Mouse (Mus musculus) retina, postnatal 1 day (tissue): ENCODE measurements around the gene Sik2.

Source experiments
- DNase-seq: peaks from one replicate; pipeline ENCODE4 v3.0.0-alpha.2; 2012

The Sik2 gene

DNA sequence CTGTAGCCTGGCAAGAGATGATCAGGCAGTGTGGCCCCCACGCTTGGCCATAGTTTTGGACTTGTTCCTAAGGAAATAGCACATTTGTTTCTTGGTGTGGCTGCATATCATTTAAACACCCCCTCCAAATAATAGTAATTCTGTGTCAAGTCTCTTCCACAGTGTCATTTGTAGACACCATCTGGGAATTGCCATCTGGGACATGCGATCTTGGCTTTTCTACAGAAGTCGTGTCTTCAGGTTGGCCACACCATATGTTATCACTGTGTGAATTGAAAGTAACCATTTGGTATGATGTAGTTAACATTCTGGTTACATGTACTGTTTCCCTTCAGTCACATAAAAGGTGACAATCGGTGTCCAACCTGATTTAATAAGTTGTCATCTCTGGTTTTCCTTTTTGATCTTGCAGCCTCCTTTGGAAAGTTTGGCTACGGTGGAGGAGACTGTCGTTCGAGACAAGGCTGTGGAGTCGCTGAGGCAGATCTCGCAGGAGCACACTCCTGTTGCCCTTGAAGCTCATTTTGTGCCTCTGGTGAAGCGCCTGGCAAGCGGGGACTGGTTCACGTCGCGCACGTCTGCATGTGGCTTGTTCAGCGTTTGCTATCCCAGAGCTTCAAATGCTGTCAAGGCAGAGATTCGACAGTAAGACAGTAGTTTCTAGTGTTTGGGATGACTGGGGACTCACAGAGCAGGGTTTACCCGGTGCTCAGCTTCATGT, 147.6 kb downstream of the Sik2 start:
- DNase-seq = no peak

DNA sequence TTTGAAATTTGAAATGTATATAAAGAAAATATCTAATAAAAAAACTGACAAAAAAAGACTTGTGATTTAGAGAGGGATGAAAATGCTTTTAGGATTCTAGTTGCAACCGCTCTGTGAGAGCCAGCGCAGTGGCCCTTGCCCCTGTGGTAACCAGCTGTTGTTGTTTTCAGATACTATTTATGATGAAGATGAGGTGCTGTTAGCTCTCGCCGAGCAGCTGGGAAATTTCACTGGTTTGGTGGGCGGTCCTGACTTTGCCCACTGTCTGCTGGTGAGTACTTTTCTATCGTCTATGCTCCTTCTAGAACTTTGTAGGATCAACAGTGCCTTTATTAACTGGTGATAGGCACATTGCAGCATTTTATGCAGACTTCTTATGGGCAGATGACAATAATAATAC, 150.2 kb downstream of the Sik2 start:
- no peak for DNase-seq

DNA sequence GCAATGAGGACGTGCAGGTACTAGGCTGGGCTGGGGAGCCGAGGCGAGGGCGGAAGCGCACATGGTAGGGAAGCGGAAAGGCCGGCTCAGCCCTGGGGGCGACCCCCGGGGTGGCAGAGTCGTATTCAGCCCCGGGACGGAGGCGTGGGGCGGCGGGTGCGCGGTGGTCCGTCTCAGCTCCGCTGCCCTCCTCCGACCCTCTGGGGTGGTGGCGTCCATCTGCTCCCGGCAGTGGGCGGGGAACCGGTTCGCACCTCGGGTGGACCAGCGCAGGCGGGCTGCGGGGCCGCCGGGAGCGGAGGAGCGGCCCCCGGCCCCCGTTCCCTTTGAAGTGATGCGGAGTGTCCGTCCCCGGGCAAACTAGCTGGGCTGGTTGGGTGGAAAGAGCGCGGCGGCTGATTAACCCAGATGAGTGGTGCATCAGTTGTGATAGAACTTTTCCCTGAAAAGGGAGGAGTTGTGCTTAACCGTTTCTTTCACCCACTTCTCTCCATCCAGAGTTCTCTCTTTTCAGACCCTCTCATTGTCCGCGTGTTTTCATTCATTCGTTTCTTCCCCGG, 151.7 kb downstream of the Sik2 start:
- DNase-seq = no peak

DNA sequence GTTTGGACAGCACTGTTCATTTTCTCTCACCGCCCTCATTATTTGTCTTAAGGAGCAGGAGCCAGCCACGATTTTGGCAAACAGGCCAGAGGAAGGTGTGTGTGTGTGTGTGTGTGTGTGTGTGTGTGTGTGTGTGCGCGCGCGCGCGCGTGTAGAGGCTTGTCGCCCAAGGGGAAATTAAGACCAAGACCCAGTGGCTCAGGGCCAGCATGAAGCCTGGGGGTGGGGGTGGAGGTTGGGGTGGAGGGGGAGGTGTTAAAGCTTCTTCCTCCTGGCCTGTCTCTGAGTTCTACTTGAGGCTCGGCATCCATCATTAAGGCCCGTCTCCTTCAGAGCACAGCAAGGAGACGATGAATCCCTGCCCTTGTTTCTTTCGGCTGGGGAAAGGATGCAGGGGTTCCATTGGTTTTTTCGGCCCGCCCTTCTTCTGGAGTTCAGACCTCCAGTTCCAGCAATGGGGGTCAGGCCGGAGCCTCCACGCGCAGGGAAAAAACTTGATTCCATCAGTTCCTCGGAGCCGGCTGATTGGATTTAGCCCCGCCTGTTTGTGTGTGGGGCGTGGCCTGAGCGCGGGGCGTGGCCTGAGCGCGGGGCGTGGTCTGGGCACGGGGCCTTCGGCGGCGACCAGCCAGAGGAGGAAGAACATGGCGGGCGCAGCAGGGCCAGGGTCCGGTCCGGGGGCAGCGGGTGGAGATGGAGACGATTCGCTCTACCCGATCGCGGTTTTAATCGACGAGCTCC, 152.4 kb downstream of the Sik2 start:
- DNase-seq = peak; percentile 93

DNA sequence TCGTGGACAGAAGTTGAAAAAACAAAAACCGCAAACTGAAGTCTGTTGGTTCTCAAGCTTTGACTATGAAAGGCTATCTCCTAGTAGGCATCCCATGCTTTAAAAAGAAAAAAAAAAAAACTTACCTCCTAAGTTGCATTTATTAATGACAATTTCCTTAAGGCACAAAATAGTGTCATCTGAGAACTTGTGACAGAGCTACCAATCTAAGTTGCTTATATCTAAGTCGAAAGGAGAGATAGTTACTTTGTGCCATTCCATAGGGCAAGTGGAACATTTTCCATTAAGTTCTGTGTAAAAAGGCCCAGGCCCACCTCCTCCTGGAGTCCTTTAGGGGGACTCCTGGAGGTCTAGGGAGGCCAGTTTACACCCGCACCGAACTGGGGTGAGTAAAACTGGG, 153.1 kb downstream of the Sik2 start:
- DNase-seq = no peak

DNA sequence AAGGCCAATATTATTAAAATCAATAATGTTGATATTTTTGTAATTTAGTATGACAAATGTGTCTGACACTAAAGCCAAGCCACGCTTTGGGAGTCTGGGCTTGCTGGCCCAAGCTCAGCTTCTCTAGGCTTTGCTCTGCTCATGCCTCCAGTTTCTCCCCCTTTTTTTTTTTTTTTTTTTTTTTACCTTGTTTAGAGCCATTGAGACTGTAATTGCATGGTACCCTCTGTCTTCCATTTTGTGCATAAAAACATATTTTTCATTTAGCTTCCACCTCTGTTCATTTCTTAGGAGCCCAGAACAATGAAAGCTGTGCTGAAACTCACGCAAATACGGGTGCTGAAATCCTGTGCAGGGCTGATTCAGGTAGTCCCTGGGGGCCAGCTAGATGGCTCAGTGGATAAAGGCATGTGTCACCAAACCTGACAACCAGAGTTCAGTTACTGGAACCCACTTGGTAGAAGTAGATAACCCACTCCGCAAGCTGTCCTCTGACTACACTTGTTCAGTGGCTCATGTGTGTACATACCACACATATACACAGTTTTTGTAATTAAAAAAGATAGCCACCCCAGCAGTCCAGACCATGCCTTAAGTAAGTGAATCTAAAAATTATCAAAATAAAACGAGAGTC, 153.6 kb downstream of the Sik2 start:
- no peak for DNase-seq

DNA sequence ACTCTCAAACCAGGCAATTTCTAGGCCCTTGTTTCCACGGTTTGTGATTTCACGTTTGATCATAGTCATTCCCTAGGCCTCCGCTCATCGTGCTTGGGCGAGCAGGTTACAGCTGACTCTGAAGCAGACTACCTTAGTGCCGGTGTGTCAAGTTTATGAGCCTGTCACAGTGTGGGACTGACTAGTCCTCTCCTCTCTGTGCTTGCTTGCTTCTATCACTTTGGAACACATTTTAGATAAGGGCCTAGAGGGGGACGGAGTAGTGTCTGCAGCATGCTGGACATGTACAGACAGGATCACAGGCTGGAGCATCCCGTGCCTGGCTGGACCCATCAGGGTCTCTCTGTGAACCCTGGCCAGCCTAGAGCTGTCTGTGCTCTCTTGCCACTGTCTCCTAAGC, 154.5 kb downstream of the Sik2 start:
- no peak for DNase-seq

DNA sequence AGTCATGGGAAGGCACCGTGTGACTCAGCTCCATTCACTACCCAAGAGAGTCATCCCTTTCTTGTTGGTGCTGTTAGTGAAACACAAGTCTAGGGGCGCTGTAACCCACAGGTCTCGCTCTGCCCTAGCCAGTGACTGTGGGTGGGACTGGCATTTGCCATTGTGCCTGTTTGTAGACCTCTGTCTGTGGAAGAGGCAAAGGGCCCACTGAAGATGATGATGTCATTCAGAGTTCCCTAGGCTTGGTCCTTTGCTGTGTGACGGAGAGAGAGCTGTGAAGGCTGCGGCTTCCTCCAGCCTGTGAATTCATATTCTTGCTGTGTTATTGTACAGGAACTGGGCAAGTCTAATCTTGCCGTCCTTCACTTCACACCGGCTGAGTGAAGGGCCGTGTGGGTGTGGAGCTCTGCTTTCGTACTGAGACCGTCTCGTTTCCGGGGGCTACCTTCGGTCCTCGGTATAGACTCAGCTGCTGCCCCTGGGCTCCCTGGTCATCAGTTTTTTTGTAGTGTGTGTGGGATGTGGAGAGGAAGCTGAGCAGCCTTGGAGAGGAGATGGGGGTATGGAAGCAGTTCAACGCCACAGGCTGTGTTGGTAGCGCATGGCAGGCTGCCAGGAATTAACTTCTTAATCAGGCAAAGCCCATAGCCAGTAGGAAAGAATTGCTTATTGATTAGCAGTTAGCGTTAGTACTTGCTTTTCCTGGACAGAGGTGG, 156.1 kb downstream of the Sik2 start:
- peak; percentile 51 for DNase-seq

DNA sequence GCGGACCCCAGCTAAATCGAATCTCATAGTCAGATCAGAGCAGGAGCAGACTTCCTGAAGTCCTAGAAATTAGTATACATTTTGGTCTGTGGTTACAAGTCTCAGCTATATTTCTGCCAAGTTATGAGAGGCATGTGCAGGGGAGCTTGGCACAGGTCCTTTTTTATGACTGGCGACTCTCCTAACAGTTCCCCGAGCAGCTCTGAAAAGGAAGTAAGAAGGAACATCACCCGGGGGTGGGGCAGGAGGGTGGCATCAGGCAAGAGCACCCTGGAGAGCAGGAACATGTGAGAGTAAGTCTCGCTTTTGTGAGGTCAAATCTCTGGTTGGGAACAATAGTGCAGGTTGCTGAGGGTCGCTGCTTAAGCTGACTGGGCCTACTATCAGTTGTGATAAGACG, 158.2 kb downstream of the Sik2 start:
- no peak for DNase-seq

DNA sequence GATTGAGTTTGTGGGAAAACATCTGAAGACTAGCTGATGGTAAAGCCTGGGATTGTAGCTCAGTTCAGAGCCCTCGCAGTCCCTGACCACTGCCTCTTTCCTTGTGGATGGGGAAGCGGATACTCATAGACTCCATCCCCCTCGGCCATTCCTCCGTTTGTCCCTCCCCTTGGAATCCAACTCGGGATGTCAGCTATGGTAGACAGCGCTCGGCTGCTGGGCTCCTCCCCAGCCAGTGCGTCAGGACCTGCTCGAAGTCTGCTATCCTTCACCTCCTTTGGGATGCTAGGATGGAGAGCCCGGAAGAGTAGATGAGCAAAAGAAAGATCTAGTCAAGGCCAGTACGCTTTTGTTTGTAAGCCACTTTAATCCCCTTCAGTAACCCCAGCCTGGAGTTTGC, 158.6 kb downstream of the Sik2 start:
- no peak for DNase-seq

DNA sequence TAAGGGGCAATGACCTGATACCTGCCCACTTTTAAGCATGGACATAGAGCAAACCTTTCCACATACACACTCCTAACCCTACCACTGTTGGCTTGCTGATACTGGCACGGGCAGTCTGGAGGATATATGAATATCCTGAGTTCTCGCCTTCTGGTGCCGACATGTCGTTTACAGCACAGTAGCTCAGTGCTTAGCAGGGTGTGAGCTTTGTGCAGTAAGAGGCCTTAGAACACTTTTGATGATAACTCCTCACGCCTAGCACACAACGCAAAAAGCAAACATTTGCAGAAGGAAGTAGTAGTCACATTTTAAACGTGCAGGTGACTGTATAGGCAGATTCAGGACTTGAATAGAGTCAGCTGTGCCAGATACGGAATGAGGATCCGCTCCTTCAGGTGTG, 159.1 kb downstream of the Sik2 start:
- no peak for DNase-seq

DNA sequence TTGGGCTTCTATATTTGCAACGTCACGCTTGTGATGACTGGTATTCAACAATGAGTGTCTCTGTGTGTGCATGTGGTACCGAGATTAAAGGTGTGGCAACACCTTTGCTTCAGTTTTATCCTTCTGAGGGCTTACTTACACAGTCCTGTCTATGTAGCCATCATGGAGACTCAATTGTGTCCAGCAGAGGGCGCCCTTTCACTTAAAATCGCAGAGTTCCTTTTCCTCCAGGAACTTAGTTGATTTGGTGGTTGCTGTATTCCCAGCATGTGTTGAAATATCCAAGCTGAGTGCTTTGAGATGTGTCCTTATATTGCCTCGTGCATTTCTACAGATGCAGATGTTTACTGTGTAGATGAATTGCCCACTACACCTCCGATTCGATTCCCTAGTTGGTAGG, 159.6 kb downstream of the Sik2 start:
- peak; percentile 92 for DNase-seq

DNA sequence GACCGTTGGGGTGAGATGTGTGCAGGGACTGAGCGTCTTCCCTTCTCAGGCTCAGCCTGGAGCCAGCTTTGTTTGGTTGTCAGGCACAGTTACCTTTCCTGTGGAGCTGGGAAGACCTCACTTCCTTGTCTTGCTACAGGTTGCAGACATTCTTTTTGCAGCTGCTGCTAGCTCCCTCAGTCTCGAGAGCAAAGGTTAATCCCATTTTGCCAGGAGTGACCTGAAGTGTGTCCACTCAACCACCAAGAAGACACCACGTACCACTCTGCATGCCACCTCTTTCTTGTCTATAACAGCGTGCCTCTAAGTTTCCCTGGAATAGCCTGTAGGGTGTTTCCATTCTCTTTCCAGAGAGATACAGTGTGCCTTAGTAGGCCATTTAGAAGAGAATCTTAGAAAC, 160.1 kb downstream of the Sik2 start:
- no peak for DNase-seq

DNA sequence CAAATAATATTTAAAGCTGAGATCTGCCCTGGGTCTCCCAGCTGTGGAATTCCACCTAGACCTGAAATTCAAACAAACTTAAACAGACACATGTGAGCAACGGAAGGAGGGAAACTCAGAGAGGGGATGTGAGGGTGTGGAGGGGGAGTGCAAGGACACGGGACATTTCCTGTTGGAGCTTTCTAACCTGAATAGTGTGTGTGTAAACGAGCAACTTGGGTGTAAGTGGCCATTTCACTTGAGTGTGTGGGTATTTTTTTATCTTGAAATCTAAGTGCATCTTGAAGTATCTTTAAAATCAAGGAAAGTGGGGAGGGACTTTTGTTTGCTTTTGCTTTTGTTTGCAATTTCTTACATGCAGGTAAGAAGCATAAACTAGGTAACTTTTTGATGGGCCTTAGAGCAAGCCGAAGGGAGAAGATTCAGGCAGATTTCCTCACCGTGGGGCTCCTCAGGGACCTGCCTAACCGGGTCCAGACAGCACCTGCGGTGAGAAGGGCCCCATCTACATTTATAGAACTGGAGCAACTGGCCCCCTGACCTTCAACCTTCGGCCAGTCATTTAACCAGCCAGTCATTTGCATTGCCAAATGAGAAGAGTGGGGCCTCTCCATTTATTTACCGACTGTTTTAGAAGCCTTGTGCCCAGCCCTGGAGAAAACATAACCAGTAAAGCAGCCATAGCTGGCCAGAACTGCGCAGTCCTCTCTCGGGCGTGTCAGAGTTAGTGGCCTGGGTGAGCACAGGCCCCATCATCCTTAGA, 161.1 kb downstream of the Sik2 start:
- DNase-seq = no peak

DNA sequence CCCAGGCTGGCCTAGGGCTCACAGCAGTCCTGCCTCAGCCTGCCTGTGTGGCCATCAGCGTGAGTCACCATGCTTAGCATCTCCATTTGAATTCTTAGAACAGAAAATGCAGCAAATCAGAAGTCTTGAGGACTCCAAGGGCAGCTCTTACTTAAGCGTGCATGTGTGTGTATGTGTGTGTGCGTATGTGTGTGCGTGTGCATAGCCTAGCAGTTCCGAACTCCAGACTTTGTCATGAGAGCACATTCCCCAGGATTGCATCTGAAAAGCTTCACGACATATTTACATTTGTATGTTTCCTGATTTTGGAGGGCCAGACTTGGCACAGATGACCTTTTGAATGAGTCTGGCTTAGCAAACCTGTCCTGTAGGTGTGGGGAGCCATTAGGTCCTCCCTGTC, 161.7 kb downstream of the Sik2 start:
- DNase-seq = no peak

DNA sequence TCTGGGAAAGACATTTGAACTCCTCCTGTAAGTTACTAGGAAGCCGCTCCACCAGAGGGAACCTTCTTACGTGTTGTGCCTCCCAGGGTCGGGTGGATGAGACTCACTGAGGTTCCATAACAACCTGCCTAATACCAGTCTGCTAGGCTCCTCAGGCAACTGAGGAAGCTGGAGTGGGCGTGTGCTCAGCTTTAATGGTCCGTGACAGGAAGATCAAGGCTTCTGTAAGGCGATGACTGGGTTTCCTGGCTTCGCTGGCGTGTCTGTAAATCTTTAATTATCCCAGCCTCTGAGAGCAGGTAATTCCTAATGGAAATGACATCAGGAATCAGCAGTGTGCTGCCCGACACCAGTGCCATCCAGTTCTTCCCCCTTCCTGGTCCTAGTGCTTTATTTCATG, 163.3 kb downstream of the Sik2 start:
- no peak for DNase-seq

DNA sequence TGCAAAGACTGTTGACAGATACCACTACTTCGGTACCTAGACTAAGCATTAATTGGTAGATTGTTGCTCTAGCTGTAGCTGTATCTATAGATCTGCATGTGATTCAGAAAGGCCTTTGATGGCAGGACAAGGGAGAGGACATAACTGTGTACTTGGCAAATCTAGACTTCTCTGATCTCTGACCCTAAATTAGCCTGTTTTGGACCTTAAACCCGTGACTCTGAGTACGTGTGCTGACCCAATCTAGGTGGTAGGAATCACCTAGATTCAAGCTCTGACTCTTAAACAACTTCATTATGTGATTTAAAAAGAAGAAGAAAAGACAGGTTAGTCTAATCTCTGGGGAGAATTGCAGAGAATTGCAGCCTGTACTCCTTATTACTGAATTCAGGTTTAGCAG, 163.8 kb downstream of the Sik2 start, which contains the start of gene Ppp2r1b:
Gene Ppp2r1b (plus strand): TSS at position 221 of the 400 bp plus-strand sequence.
- DNase-seq = no peak
